In the genomic region with DNA sequence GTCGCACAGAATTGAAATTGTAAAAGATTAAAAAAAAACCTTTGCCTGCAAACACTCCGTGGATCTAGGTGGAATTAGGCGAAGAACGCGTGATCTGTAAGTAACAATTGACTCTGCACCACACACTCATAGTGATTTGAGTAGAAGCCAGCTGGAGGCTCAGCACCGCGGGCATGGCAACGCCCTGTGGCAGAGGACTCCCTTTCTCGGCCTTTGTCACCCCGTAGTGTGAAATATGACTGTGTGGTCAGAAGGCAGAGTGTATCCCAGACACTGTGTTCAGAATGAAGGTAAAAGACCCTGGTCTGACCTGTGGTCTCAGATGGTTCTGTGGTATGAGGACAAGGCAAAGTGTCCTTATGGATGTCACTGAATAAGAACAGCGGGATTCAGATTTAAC, we compare ENCODE assay signal across 20 mouse cellular contexts.
DNase-seq lines count a peak whose midpoint lies in the region; ATAC-seq lines count a peak whose summit lies in the region.
"Had no signal": no experiment of that assay in that cellular context is flagged by ENCODE, and none has a peak within 500 bp of the region (broad histone marks: within the 10 kb centered on the region; RNA-seq: fewer than 3 reads in every experiment).

No protein-coding gene starts in this region.

- H3K27ac ChIP-seq in hindbrain, embryonic 11.5 days (ENCODE audit: low read depth, low read length) = no peak overlapping the region
- H3K27ac ChIP-seq in hindbrain, embryonic 10.5 days = no peak overlapping the region
- no peak overlapping the region for H3K27ac ChIP-seq in hindbrain, embryonic 13.5 days
- no peak overlapping the region for H3K27ac ChIP-seq in hindbrain, embryonic 16.5 days (ENCODE audit: low read depth, low read length)
- no peak overlapping the region for H3K27ac ChIP-seq in neural tube, embryonic 13.5 days (replicated peaks)
- H3K27ac ChIP-seq in liver, embryonic 12.5 days = no peak overlapping the region
- H3K27ac ChIP-seq: embryonic facial prominence, embryonic 13.5 days; heart, adult 2 months; heart, embryonic 15.5 days; kidney, embryonic 15.5 days; macrophage had no signal

- H3K9ac ChIP-seq in hindbrain, embryonic 11.5 days (ENCODE audit: low read depth, low read length) = no peak overlapping the region
- H3K9ac ChIP-seq in hindbrain, embryonic 13.5 days = no peak overlapping the region
- H3K9ac ChIP-seq in hindbrain, embryonic 16.5 days (ENCODE audit: low read depth, low read length) = no peak overlapping the region
- H3K9ac ChIP-seq in neural tube, embryonic 13.5 days = no peak overlapping the region
- H3K9ac ChIP-seq in liver, embryonic 12.5 days = no peak overlapping the region
- H3K9ac ChIP-seq: embryonic facial prominence, embryonic 13.5 days; heart, embryonic 15.5 days; kidney, embryonic 15.5 days had no signal

- ATAC-seq in hindbrain, embryonic 11.5 days (ENCODE audit: low FRiP score) = no peak
- peak; percentile 47; the same call in 1 of the 2 replicates for ATAC-seq in hindbrain, embryonic 13.5 days (ENCODE audit: low FRiP score)
- ATAC-seq in hindbrain, embryonic 16.5 days = 0 out of 2 replicates have a peak, but pooled peaks have one; percentile 28
- ATAC-seq in neural tube, embryonic 13.5 days (ENCODE audit: low read depth) = 0 out of 2 replicates have a peak, but pooled peaks have one; percentile 60
- ATAC-seq in liver, embryonic 12.5 days = no peak

- H3K4me2 ChIP-seq in hindbrain, embryonic 11.5 days (replicated peaks; ENCODE audit: low read depth, low read length) = no peak overlapping the region
- peak overlapping the region; percentile 3; the same call in 1 of the 2 replicates for H3K4me2 ChIP-seq in hindbrain, embryonic 13.5 days
- H3K4me2 ChIP-seq in hindbrain, embryonic 16.5 days (ENCODE audit: low read length) = no peak overlapping the region
- H3K4me2 ChIP-seq in neural tube, embryonic 13.5 days = peak overlapping the region; percentile 24; the same call in 1 of the 2 replicates
- H3K4me2 ChIP-seq in liver, embryonic 12.5 days = no peak overlapping the region
- H3K4me2 ChIP-seq: embryonic facial prominence, embryonic 13.5 days; heart, embryonic 15.5 days; kidney, embryonic 15.5 days; liver, embryonic 11.5 days had no signal

- no peak overlapping the region for H3K4me3 ChIP-seq in hindbrain, embryonic 11.5 days (ENCODE audit: low read depth, low read length)
- no peak overlapping the region for H3K4me3 ChIP-seq in hindbrain, embryonic 10.5 days
- no peak overlapping the region for H3K4me3 ChIP-seq in hindbrain, embryonic 13.5 days
- no peak overlapping the region for H3K4me3 ChIP-seq in hindbrain, embryonic 16.5 days (ENCODE audit: low read length)
- H3K4me3 ChIP-seq in neural tube, embryonic 13.5 days = no peak overlapping the region
- no peak overlapping the region for H3K4me3 ChIP-seq in liver, embryonic 12.5 days
- H3K4me3 ChIP-seq: embryonic facial prominence, embryonic 13.5 days; heart, adult 2 months; heart, embryonic 15.5 days; kidney, embryonic 15.5 days had no signal

- DNase-seq in hindbrain, embryonic 11.5 days (ENCODE audit: low spot score) = peak; percentile 7
- no peak for DNase-seq in hindbrain, embryonic 10.5 days (ENCODE audit: low spot score)
- DNase-seq in layer of hippocampus, postnatal 14 days (ENCODE audit: low spot score in 2 of 2) = no peak
- DNase-seq: adrenal gland, adult 2 months; cerebellum, adult 8-10 months; gastrocnemius, postnatal 25 days; heart, adult 2 months; heart, postnatal 4 days; lung, adult 2 months; right cerebral cortex, postnatal 14 days; spleen, adult 18-20 months had no signal

- H3K4me1 ChIP-seq in hindbrain, embryonic 11.5 days (replicated peaks; ENCODE audit: control insufficient read depth, insufficient read depth, low read length) = no peaks in the 10 kb centered on the region
- no peaks in the 10 kb centered on the region for H3K4me1 ChIP-seq in hindbrain, embryonic 10.5 days (replicated peaks)
- H3K4me1 ChIP-seq in hindbrain, embryonic 13.5 days (replicated peaks) = no peaks in the 10 kb centered on the region
- H3K4me1 ChIP-seq in hindbrain, embryonic 16.5 days (ENCODE audit: control insufficient read depth, insufficient read depth, low read depth, low read length) = no peaks in the 10 kb centered on the region
- H3K4me1 ChIP-seq in neural tube, embryonic 13.5 days (replicated peaks) = 0 out of 2 replicates have a peak, but pooled peaks cover 3% of the 10 kb centered on the region
- H3K4me1 ChIP-seq in liver, embryonic 12.5 days = no peaks in the 10 kb centered on the region
- H3K4me1 ChIP-seq: kidney, embryonic 15.5 days had no signal

- no peaks in the 10 kb centered on the region for H3K27me3 ChIP-seq in hindbrain, embryonic 11.5 days (ENCODE audit: control insufficient read depth, insufficient read depth, low read length)
- no peaks in the 10 kb centered on the region for H3K27me3 ChIP-seq in hindbrain, embryonic 10.5 days (ENCODE audit: insufficient read depth, poor library complexity, severe bottlenecking)
- 0 out of 2 replicates have a peak, but pooled peaks cover 8% of the 10 kb centered on the region for H3K27me3 ChIP-seq in hindbrain, embryonic 13.5 days
- H3K27me3 ChIP-seq in hindbrain, embryonic 16.5 days (replicated peaks; ENCODE audit: control insufficient read depth, insufficient read depth, low read length) = no peaks in the 10 kb centered on the region
- H3K27me3 ChIP-seq in neural tube, embryonic 13.5 days = no peaks in the 10 kb centered on the region
- no peaks in the 10 kb centered on the region for H3K27me3 ChIP-seq in liver, embryonic 12.5 days (replicated peaks)
- H3K27me3 ChIP-seq: heart, embryonic 15.5 days; kidney, embryonic 15.5 days had no signal

- WGBS in hindbrain, embryonic 11.5 days = 69% methylated on average over 11 of the region's 11 CpGs
- WGBS in hindbrain, embryonic 10.5 days = 80% methylated on average over 11 of the region's 11 CpGs
- 62% methylated on average over 11 of the region's 11 CpGs for WGBS in hindbrain, embryonic 13.5 days
- WGBS in hindbrain, embryonic 16.5 days = 56% methylated on average over 11 of the region's 11 CpGs
- WGBS in neural tube, embryonic 13.5 days = 44% methylated on average over 11 of the region's 11 CpGs
- 77% methylated on average over 11 of the region's 11 CpGs for WGBS in liver, embryonic 12.5 days (ENCODE audit: insufficient replicate concordance)

- H3K9me3 ChIP-seq in hindbrain, embryonic 11.5 days (ENCODE audit: control insufficient read depth, low read length) = no peaks in the 10 kb centered on the region
- H3K9me3 ChIP-seq in hindbrain, embryonic 10.5 days = no peaks in the 10 kb centered on the region
- no peaks in the 10 kb centered on the region for H3K9me3 ChIP-seq in hindbrain, embryonic 13.5 days
- H3K9me3 ChIP-seq in hindbrain, embryonic 16.5 days (ENCODE audit: control insufficient read depth, low read length) = no peaks in the 10 kb centered on the region
- H3K9me3 ChIP-seq in neural tube, embryonic 13.5 days = no peaks in the 10 kb centered on the region
- no peaks in the 10 kb centered on the region for H3K9me3 ChIP-seq in liver, embryonic 12.5 days (replicated peaks)
- H3K9me3 ChIP-seq: embryonic facial prominence, embryonic 13.5 days; heart, embryonic 15.5 days; kidney, embryonic 15.5 days had no signal

- H3K36me3 ChIP-seq in hindbrain, embryonic 11.5 days (ENCODE audit: control insufficient read depth, insufficient read depth, low read length) = no peaks in the 10 kb centered on the region
- H3K36me3 ChIP-seq in hindbrain, embryonic 10.5 days = no peaks in the 10 kb centered on the region
- no peaks in the 10 kb centered on the region for H3K36me3 ChIP-seq in hindbrain, embryonic 13.5 days
- H3K36me3 ChIP-seq in hindbrain, embryonic 16.5 days (ENCODE audit: control insufficient read depth, insufficient read depth, low read length) = no peaks in the 10 kb centered on the region
- no peaks in the 10 kb centered on the region for H3K36me3 ChIP-seq in neural tube, embryonic 13.5 days
- no peaks in the 10 kb centered on the region for H3K36me3 ChIP-seq in liver, embryonic 12.5 days
- H3K36me3 ChIP-seq: embryonic facial prominence, embryonic 13.5 days; heart, embryonic 15.5 days; kidney, embryonic 15.5 days had no signal

Comparison
In these comparisons a context has a peak if more than half of its experiments do, and no peak if none do; other contexts are left out.
1. ATAC-seq: peak in hindbrain, embryonic 13.5 days (single experiment), hindbrain, embryonic 16.5 days (single experiment) and neural tube, embryonic 13.5 days (single experiment); none in hindbrain, embryonic 11.5 days (single experiment) and liver, embryonic 12.5 days (single experiment).
2. H3K4me2 ChIP-seq: peak in hindbrain, embryonic 13.5 days (single experiment) and neural tube, embryonic 13.5 days (single experiment); none in hindbrain, embryonic 11.5 days (single experiment), hindbrain, embryonic 16.5 days (single experiment) and liver, embryonic 12.5 days (single experiment).